Mouse (Mus musculus): ENCODE measurements around the gene Pmpca.

- TF ChIP-seq CTCF (IDR thresholded peaks at IDR 0.05; ENCODE audit: low read depth, low read length) (no peak), POLR2A (IDR thresholded peaks at IDR 0.05; ENCODE audit: extremely low read depth, insufficient read depth, low read length) (no peak)
Observed at GRCm38 (mm10) chr2:26438373-26438772, 49.2 kb downstream of the Pmpca start.
